Mouse (Mus musculus) kidney, embryonic 16.5 days (tissue): ENCODE measurements around the gene Cckar. TPM values are rescaled to one million over a fixed set of nuclear protein-coding genes. Genes with fewer than 3 reads are reported as not detected.
A peak's percentile ranks its signal among the peaks of the same experiment; 100 is the strongest.

Experiments used
- ATAC-seq: fragments of 200-750 bp; cut with Nextera tagmentation; 2 replicates; pipeline ENCODE4 v1.8.0; 2017; ENCODE audit warnings: moderate TSS enrichment; ENCODE audit not compliant: low FRiP score, low TSS enrichment
- H3K27ac ChIP-seq: fragments of 300-500 bp; sonication (generic); 2 replicates; pipeline ENCODE4 v1.5.1; 2014; ENCODE audit warnings: low read length
- H3K27me3 ChIP-seq: fragments of 300-500 bp; sonication (generic); 2 replicates; pipeline ENCODE4 v1.6.1; 2014; ENCODE audit warnings: low read length, control low read depth, mixed read lengths; ENCODE audit not compliant: insufficient read depth
- H3K36me3 ChIP-seq: fragments of 300-500 bp; sonication (generic); 2 replicates; pipeline ENCODE4 v1.6.1; 2014; ENCODE audit warnings: low read length, control low read depth, mixed read lengths; ENCODE audit not compliant: insufficient read depth
- H3K4me1 ChIP-seq: fragments of 300-500 bp; sonication (generic); 2 replicates; pipeline ENCODE4 v1.6.1; 2014; ENCODE audit warnings: low read length, control low read depth, mixed read lengths; ENCODE audit not compliant: insufficient read depth
- H3K4me2 ChIP-seq: fragments of 300-500 bp; sonication (generic); replicated peaks from 2 replicates; pipeline ENCODE4 v1.6.1; 2014; ENCODE audit warnings: low read depth, low read length
- H3K4me3 ChIP-seq: fragments of 300-500 bp; sonication (generic); 2 replicates; pipeline ENCODE4 v1.5.1; 2014; ENCODE audit warnings: mild to moderate bottlenecking, low read length
- H3K9ac ChIP-seq: fragments of 300-500 bp; sonication (generic); replicated peaks from 2 replicates; pipeline ENCODE4 v1.6.1; 2014; ENCODE audit warnings: low read length
- H3K9me3 ChIP-seq: fragments of 300-500 bp; sonication (generic); 2 replicates; pipeline ENCODE4 v1.6.1; 2016; ENCODE audit warnings: low read length, control low read depth
- WGBS: fragments of 180-500 bp; shearing (Covaris S2); extraction: QIAGEN DNeasy Blood & Tissue Kit; methylation state at CpG from one replicate; pipeline ENCODE4 v1.1.7; 2014; 5-methylcytosine and 5-hydroxymethylcytosine counted together
- polyA plus RNA-seq: library from polyadenylated mRNA; unstranded; fragments of >200 nt; fragmentation: Nextera tagmentation; extraction: Ambion mirVana; gene quantifications from 2 replicates; pipeline ENCODE4 v1.2.1, GENCODE M21; 2015

Gene Cckar
- polyA plus RNA-seq, result 6.3 and 8.4 TPM in 2 replicates

GRCm38 (mm10) chr5:53707235-53708177, at the start of gene Cckar:
Cckar (minus strand) TSS chr5:53707705.
- Histone ChIP-seq H3K27ac (no peak within 1 kb of the TSS), H3K9ac (0 out of 2 replicates have a peak within 1 kb of the TSS, but pooled peaks have one; percentile 10), H3K36me3 (no peaks in the 10 kb centered on the region), H3K27me3 (no peaks in the 10 kb centered on the region), H3K4me1 (0 out of 2 replicates have a peak, but pooled peaks cover 6% of the 10 kb centered on the region), H3K4me2 (peak within 1 kb of the TSS; percentile 3), H3K4me3 (peak within 1 kb of the TSS; percentile 1; the same call in 1 of the 2 replicates), H3K9me3 (no peaks in the 10 kb centered on the region)
- ATAC-seq, result peak; percentile 94
- 30% methylated on average over 11 of the region's 11 CpGs for WGBS

GRCm38 (mm10) chr5:53744061-53744460, 36.6 kb upstream of the Cckar start:
- H3K36me3 ChIP-seq, result no peaks in the 10 kb centered on the region
- no peak overlapping the region for H3K9ac ChIP-seq
- H3K4me3 ChIP-seq, result no peak overlapping the region
- no peak for ATAC-seq
- no peak overlapping the region for H3K27ac ChIP-seq
- no peaks in the 10 kb centered on the region for H3K9me3 ChIP-seq
- H3K4me2 ChIP-seq, result no peak overlapping the region
- WGBS, result 89% methylated on average over 2 of the region's 2 CpGs
- H3K4me1 ChIP-seq, result no peaks in the 10 kb centered on the region
- H3K27me3 ChIP-seq, result no peaks in the 10 kb centered on the region

- no peaks in the 10 kb centered on the region for H3K27me3 ChIP-seq
- H3K4me1 ChIP-seq, result no peaks in the 10 kb centered on the region
- no peaks in the 10 kb centered on the region for H3K36me3 ChIP-seq
- 68% methylated on average over 10 of the region's 10 CpGs for WGBS
- no peak overlapping the region for H3K4me3 ChIP-seq
- no peak overlapping the region for H3K9ac ChIP-seq
- H3K4me2 ChIP-seq, result no peak overlapping the region
- H3K9me3 ChIP-seq, result no peaks in the 10 kb centered on the region
- no peak overlapping the region for H3K27ac ChIP-seq
- ATAC-seq, result no peak
These were observed 25.4 kb upstream of the Cckar start for GRCm38 (mm10) chr5:53732933-53733332.

DNA sequence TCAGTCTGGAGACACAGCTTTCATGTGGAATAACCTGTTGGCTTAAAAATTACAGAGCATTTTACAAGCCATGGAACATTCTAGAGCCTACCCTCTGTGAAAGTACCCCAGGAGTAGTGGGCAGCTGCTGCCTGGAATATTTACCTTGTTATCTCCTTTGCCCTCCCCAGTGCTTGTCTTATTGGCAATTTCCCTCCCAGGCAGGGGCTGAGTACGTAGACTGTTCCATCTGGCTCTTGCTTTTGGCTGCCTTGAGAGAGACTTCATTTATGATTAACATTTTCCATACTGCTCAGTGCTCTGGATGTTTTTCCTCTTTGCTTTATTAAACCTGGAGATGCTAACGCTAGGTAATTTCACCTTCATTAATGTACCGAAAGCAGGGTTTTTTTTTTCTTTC, 20.1 kb upstream of the Cckar start:
- no peak overlapping the region for H3K27ac ChIP-seq
- no peaks in the 10 kb centered on the region for H3K9me3 ChIP-seq
- no peak overlapping the region for H3K9ac ChIP-seq
- no peak for ATAC-seq
- H3K27me3 ChIP-seq, result no peaks in the 10 kb centered on the region
- no peaks in the 10 kb centered on the region for H3K36me3 ChIP-seq
- 67% methylated on average over 3 of the region's 3 CpGs for WGBS
- H3K4me1 ChIP-seq, result no peaks in the 10 kb centered on the region
- H3K4me2 ChIP-seq, result no peak overlapping the region
- no peak overlapping the region for H3K4me3 ChIP-seq

GRCm38 (mm10) chr5:53726011-53726410, 18.5 kb upstream of the Cckar start:
- no peak for ATAC-seq
- H3K36me3 ChIP-seq, result no peaks in the 10 kb centered on the region
- no peak overlapping the region for H3K4me2 ChIP-seq
- no peaks in the 10 kb centered on the region for H3K27me3 ChIP-seq
- WGBS, result 82% methylated on average over 5 of the region's 5 CpGs
- no peak overlapping the region for H3K4me3 ChIP-seq
- no peaks in the 10 kb centered on the region for H3K4me1 ChIP-seq
- H3K9me3 ChIP-seq, result no peaks in the 10 kb centered on the region
- H3K9ac ChIP-seq, result no peak overlapping the region
- no peak overlapping the region for H3K27ac ChIP-seq

DNA sequence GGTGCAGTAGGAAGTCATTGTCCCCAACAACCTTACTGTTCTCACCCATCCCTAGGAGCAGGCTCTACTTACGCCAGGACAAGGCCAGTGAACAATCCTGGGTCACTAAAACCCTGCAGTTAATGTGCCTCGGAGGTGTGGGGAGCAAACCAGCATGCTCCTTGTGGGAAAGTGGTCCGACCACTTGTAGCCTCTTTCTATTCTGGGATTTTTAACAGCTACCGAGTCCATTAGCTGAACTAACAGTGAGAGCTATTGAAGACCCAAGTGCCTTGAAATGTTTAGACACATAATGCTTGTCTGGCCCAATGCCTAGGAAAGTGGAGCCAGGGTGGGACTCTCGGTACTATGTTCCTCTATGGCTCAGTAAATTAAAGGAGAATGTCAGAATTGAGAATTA, 9.0 kb upstream of the Cckar start:
- ATAC-seq, result no peak
- no peaks in the 10 kb centered on the region for H3K9me3 ChIP-seq
- no peaks in the 10 kb centered on the region for H3K4me1 ChIP-seq
- H3K9ac ChIP-seq, result no peak overlapping the region
- H3K4me3 ChIP-seq, result no peak overlapping the region
- WGBS, result 51% methylated on average over 5 of the region's 5 CpGs
- H3K27me3 ChIP-seq, result no peaks in the 10 kb centered on the region
- H3K36me3 ChIP-seq, result no peaks in the 10 kb centered on the region
- H3K4me2 ChIP-seq, result no peak overlapping the region
- no peak overlapping the region for H3K27ac ChIP-seq

DNA sequence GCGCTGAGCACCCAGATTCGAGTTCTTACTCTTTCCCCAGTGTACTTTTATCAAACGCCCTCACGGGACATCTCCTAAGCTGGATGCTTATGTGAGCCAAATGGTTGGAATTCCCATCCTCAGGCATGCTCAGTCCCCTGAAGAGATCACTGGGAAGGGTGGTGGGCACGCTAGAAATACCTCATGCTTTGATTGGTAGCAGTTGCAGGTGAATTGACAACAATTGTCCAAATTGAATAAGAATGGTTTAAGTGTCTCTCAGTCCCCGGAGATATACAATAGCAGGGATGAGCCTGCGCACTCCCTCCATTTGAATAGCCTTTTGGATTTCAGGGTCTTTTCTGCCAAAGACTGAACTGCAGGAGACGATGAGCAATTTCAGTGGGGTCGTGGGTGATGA, 3.8 kb upstream of the Cckar start:
- Histone ChIP-seq H3K4me3 (no peak overlapping the region), H3K27me3 (no peaks in the 10 kb centered on the region), H3K4me2 (no peak overlapping the region), H3K4me1 (0 out of 2 replicates have a peak, but pooled peaks cover 6% of the 10 kb centered on the region), H3K9me3 (no peaks in the 10 kb centered on the region), H3K36me3 (no peaks in the 10 kb centered on the region), H3K9ac (no peak overlapping the region), H3K27ac (no peak overlapping the region)
- 62% methylated on average over 9 of the region's 9 CpGs for WGBS
- no peak for ATAC-seq

- WGBS, result 51% methylated on average over 4 of the region's 4 CpGs
- Histone ChIP-seq H3K36me3 (no peaks in the 10 kb centered on the region), H3K9ac (no peak overlapping the region), H3K27me3 (no peaks in the 10 kb centered on the region), H3K4me3 (no peak overlapping the region), H3K9me3 (no peaks in the 10 kb centered on the region), H3K27ac (no peak overlapping the region), H3K4me2 (no peak overlapping the region), H3K4me1 (0 out of 2 replicates have a peak, but pooled peaks cover 6% of the 10 kb centered on the region)
- no peak for ATAC-seq
These were observed 686 bp upstream of the Cckar start for GRCm38 (mm10) chr5:53708191-53708590.

DNA sequence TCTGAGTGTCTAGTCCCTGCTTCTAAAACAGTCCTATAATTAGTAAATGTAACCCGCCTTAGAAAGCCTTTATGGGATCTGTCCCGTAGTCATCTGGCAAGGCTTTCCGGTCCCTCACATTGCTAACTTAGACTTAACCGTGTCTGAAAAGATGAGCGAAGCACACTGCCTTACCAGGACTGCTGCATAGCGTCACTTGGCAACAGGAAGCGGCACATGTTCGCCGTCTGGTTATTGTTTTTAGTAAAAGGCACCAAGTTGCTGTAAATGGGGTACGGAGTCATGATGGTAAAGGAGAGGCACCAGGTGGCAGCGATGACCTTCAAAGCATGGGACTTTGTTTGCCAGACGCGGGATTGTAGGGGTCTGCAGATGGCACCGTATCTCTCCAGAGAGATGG, 4.8 kb downstream of the Cckar start:
- 91% methylated on average over 14 of the region's 14 CpGs for WGBS
- no peaks in the 10 kb centered on the region for H3K36me3 ChIP-seq
- H3K27me3 ChIP-seq, result no peaks in the 10 kb centered on the region
- ATAC-seq, result no peak
- H3K27ac ChIP-seq, result no peak overlapping the region
- H3K4me1 ChIP-seq, result 0 out of 2 replicates have a peak, but pooled peaks cover 6% of the 10 kb centered on the region
- no peak overlapping the region for H3K4me2 ChIP-seq
- no peak overlapping the region for H3K9ac ChIP-seq
- no peaks in the 10 kb centered on the region for H3K9me3 ChIP-seq
- no peak overlapping the region for H3K4me3 ChIP-seq

- no peak overlapping the region for H3K9ac ChIP-seq
- H3K4me1 ChIP-seq, result no peaks in the 10 kb centered on the region
- no peak overlapping the region for H3K27ac ChIP-seq
- ATAC-seq, result no peak
- WGBS, result 57% methylated on average over 9 of the region's 9 CpGs
- no peaks in the 10 kb centered on the region for H3K9me3 ChIP-seq
- H3K4me2 ChIP-seq, result no peak overlapping the region
- H3K4me3 ChIP-seq, result no peak overlapping the region
- no peaks in the 10 kb centered on the region for H3K36me3 ChIP-seq
- H3K27me3 ChIP-seq, result no peaks in the 10 kb centered on the region
These were observed 9.7 kb downstream of the Cckar start for GRCm38 (mm10) chr5:53697794-53698193.
